Mouse (Mus musculus): ENCODE measurements around the gene Grip1. TPM values are rescaled to one million over a fixed set of nuclear protein-coding genes. Genes with fewer than 3 reads are reported as not detected.
A peak's percentile ranks its signal among the peaks of the same experiment; 100 is the strongest.

Gene Grip1
- polyA plus RNA-seq, 1 experiment from 2014 or later = 3.8 TPM

- Histone ChIP-seq H3K27ac (replicated peaks) (no peak overlapping the region), H3K9me3 (no peaks in the 10 kb centered on the region), H3K36me3 (replicated peaks) (no peaks in the 10 kb centered on the region), H3K27me3 (replicated peaks; ENCODE audit: low read depth, poor library complexity, severe bottlenecking) (no peaks in the 10 kb centered on the region), H3K4me3 (no peak overlapping the region), H3K4me1 (no peaks in the 10 kb centered on the region)
- WGBS = 93% methylated on average over 6 of the region's 6 CpGs
- no peak for DNase-seq (ENCODE audit: low spot score)
Observed at GRCm38 (mm10) chr10:119607501-119607900, 153.9 kb downstream of the Grip1 start.

DNA sequence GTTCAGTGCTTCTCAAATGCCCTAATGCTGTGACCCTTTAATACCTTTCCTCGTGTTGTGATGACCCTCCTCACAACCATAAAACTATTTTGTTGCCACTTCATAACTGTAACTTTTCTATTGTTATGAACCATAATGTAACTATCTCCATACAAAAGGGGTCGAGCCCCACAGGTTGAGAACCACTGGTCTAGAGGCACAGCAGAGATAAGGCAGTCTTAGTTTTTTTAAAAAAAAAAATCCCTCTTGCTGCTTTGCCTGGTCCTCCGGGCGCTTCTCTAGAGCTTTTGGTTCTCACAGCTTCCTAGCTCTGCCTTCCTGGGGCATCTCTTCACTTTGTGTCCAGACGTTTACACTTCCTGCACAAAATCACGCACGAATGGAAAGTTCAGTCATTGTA, 155.4 kb downstream of the Grip1 start:
- no peak overlapping the region for H3K27ac ChIP-seq (replicated peaks)
- DNase-seq (ENCODE audit: low spot score) = no peak
- H3K4me1 ChIP-seq = no peaks in the 10 kb centered on the region
- H3K27me3 ChIP-seq (replicated peaks; ENCODE audit: low read depth, poor library complexity, severe bottlenecking) = no peaks in the 10 kb centered on the region
- no peaks in the 10 kb centered on the region for H3K9me3 ChIP-seq
- no peak overlapping the region for H3K4me3 ChIP-seq
- no peaks in the 10 kb centered on the region for H3K36me3 ChIP-seq (replicated peaks)
- WGBS = 90% methylated on average over 7 of the region's 7 CpGs

DNA sequence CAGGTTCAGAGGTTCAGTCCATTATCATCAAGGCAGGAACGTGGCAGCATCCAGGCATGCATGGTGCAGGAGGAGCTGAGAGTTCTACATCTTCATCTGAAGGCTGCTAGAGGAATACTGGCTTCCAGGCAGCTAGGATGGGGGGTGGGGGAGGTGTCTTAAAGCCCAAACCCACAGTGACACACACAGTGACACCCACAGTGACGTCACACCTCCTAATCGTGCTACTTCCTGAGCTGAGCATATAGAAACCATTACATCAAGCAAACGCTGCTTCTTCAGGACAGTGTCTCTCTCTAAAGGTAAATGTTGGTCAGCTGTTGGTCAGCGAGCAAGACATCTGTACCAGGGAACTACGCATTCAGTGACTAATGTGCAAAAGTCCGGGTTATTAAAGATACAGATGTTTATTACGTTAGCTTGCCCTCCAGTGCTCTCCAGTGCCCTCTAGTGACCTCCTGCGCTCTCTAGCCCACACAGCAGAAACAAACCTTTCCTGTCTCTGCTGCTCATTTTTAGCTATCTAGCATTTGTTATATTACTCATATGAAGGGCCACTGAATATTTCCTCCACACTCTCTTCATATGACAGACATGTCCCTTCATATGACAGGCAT, 156.8 kb downstream of the Grip1 start:
- H3K36me3 ChIP-seq (replicated peaks) = no peaks in the 10 kb centered on the region
- H3K27me3 ChIP-seq (replicated peaks; ENCODE audit: low read depth, poor library complexity, severe bottlenecking) = no peaks in the 10 kb centered on the region
- no peak overlapping the region for H3K27ac ChIP-seq (replicated peaks)
- H3K9me3 ChIP-seq = no peaks in the 10 kb centered on the region
- peak; percentile 22 for DNase-seq (ENCODE audit: low spot score)
- 77% methylated on average over 9 of the region's 9 CpGs for WGBS
- H3K4me3 ChIP-seq = no peak overlapping the region
- H3K4me1 ChIP-seq = peaks cover 9% of the 10 kb centered on the region

- H3K36me3 ChIP-seq (replicated peaks) = no peaks in the 10 kb centered on the region
- 81% methylated on average over 5 of the region's 5 CpGs for WGBS
Observed at GRCm38 (mm10) chr10:119612034-119612433, 158.4 kb downstream of the Grip1 start.

DNA sequence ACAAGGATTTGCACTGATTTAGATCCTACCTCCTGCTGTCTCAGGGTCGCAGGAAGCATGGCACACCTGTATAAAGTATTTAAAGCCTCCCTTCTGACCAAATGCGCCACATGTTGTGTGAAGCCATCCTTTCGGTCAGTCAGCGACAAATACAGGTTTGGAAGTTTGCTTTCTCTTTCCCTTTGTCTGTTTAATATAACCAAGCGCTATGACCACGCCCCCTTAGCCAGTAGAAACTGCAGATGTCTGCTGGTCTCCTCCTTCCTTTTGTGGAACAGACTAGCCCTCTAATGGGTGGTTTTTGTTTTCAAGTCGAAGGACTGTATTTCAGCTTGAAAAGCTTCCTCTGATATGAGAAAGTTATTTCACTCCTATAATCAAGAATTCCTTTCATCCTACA, 161.1 kb downstream of the Grip1 start:
- Histone ChIP-seq H3K36me3 (replicated peaks) (no peaks in the 10 kb centered on the region), H3K4me1 (peaks cover 13% of the 10 kb centered on the region), H3K27me3 (replicated peaks; ENCODE audit: low read depth, poor library complexity, severe bottlenecking) (no peaks in the 10 kb centered on the region), H3K9me3 (no peaks in the 10 kb centered on the region), H3K4me3 (no peak overlapping the region), H3K27ac (replicated peaks) (no peak overlapping the region)
- no peak for DNase-seq (ENCODE audit: low spot score)
- WGBS = 54% methylated on average over 7 of the region's 7 CpGs

More at GRCm38 (mm10) chr10:119612034-119612433, 158.4 kb downstream of the Grip1 start:
- no peak for DNase-seq (ENCODE audit: low spot score)
- no peaks in the 10 kb centered on the region for H3K9me3 ChIP-seq
- H3K4me1 ChIP-seq = peaks cover 13% of the 10 kb centered on the region
- H3K27me3 ChIP-seq (replicated peaks; ENCODE audit: low read depth, poor library complexity, severe bottlenecking) = no peaks in the 10 kb centered on the region
- H3K27ac ChIP-seq (replicated peaks) = no peak overlapping the region
- H3K4me3 ChIP-seq = no peak overlapping the region

- Histone ChIP-seq H3K4me1 (peaks cover 13% of the 10 kb centered on the region), H3K27me3 (replicated peaks; ENCODE audit: low read depth, poor library complexity, severe bottlenecking) (no peaks in the 10 kb centered on the region), H3K9me3 (no peaks in the 10 kb centered on the region), H3K27ac (replicated peaks) (no peak overlapping the region), H3K4me3 (no peak overlapping the region), H3K36me3 (replicated peaks) (no peaks in the 10 kb centered on the region)
- WGBS = 68% methylated on average over 14 of the region's 14 CpGs
- DNase-seq (ENCODE audit: low spot score) = peak; percentile 59
Observed at GRCm38 (mm10) chr10:119615240-119615885, 161.7 kb downstream of the Grip1 start.

GRCm38 (mm10) chr10:119616078-119616477, 162.4 kb downstream of the Grip1 start:
- H3K9me3 ChIP-seq = no peaks in the 10 kb centered on the region
- H3K27ac ChIP-seq (replicated peaks) = no peak overlapping the region
- no peak overlapping the region for H3K4me3 ChIP-seq
- no peaks in the 10 kb centered on the region for H3K27me3 ChIP-seq (replicated peaks; ENCODE audit: low read depth, poor library complexity, severe bottlenecking)
- H3K36me3 ChIP-seq (replicated peaks) = no peaks in the 10 kb centered on the region
- 82% methylated on average over 3 of the region's 3 CpGs for WGBS
- H3K4me1 ChIP-seq = peaks cover 13% of the 10 kb centered on the region
- DNase-seq (ENCODE audit: low spot score) = no peak

GRCm38 (mm10) chr10:119628656-119629055, 175.0 kb downstream of the Grip1 start:
- no peaks in the 10 kb centered on the region for H3K27me3 ChIP-seq (replicated peaks; ENCODE audit: low read depth, poor library complexity, severe bottlenecking)
- DNase-seq (ENCODE audit: low spot score) = no peak
- H3K36me3 ChIP-seq (replicated peaks) = no peaks in the 10 kb centered on the region
- no peak overlapping the region for H3K4me3 ChIP-seq
- H3K4me1 ChIP-seq = no peaks in the 10 kb centered on the region
- no peaks in the 10 kb centered on the region for H3K9me3 ChIP-seq
- H3K27ac ChIP-seq (replicated peaks) = no peak overlapping the region
- 87% methylated on average over 4 of the region's 4 CpGs for WGBS

DNA sequence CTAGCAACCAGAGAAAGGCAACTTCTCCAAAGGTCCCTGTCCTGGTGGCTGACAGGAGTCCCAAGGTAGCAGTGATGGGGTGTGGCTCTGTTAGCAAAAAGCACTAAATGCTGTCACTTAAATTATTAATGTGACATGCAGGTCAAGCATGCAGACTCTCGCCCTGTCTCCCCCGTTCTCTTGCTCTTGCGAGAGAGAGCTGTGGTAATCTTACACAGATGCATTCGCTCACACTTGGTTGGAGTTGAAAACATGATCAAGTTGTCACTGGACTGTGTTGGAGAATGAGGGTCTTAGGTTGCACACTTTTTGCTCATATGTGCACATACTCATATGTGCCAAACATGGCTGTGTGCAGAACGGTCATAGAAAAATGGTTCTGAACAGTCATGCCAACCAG, 176.8 kb downstream of the Grip1 start:
- Histone ChIP-seq H3K27ac (replicated peaks) (no peak overlapping the region), H3K9me3 (no peaks in the 10 kb centered on the region), H3K4me1 (no peaks in the 10 kb centered on the region), H3K4me3 (no peak overlapping the region), H3K27me3 (replicated peaks; ENCODE audit: low read depth, poor library complexity, severe bottlenecking) (no peaks in the 10 kb centered on the region), H3K36me3 (replicated peaks) (no peaks in the 10 kb centered on the region)
- DNase-seq (ENCODE audit: low spot score) = no peak
- 84% methylated on average over 5 of the region's 5 CpGs for WGBS

DNA sequence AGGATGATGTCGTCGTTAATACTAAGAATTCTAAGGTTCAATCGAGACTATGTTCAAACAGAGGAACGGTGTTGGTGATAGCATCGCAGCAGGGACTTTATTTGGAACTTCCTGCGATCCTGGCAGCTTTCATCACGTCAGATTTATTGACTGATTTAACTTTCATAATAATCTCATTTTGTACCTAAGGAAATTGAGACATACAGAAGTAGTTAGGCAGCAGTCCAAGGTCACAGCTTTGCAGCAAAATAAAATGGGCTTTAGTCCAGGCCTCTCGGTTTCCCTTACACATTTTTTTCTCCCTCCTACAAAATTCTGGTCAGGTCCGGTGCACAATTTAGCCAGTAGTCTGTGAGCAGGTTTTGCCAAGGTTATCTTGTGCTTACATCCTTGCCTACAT, 178.3 kb downstream of the Grip1 start:
- Histone ChIP-seq H3K4me3 (no peak overlapping the region), H3K9me3 (no peaks in the 10 kb centered on the region), H3K36me3 (replicated peaks) (no peaks in the 10 kb centered on the region), H3K27me3 (replicated peaks; ENCODE audit: low read depth, poor library complexity, severe bottlenecking) (no peaks in the 10 kb centered on the region), H3K27ac (replicated peaks) (no peak overlapping the region), H3K4me1 (no peaks in the 10 kb centered on the region)
- WGBS = 84% methylated on average over 9 of the region's 9 CpGs
- DNase-seq (ENCODE audit: low spot score) = no peak

DNA sequence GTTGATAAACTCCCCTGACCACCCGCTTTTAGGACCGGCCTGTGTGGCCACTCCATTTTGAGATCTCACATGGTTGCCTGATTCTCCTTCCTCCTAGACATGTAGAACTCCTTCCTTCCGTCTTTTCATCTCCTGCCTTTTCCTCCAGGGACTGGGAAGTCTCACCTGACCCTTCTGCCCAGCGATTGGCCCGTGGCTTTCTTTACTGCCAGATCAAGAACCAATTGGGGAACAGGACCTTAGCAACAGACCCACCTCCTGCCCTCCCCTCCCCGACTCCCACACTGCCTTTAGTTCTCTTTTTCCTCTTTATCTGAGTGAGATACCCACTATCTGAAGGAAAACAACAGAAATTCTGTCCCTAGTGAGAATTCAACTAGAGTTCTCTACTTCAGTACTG, 180.9 kb downstream of the Grip1 start:
- H3K4me1 ChIP-seq = no peaks in the 10 kb centered on the region
- H3K36me3 ChIP-seq (replicated peaks) = no peaks in the 10 kb centered on the region
- no peaks in the 10 kb centered on the region for H3K9me3 ChIP-seq
- H3K27me3 ChIP-seq (replicated peaks; ENCODE audit: low read depth, poor library complexity, severe bottlenecking) = no peaks in the 10 kb centered on the region
- no peak for DNase-seq (ENCODE audit: low spot score)
- WGBS = 73% methylated on average over 6 of the region's 6 CpGs
- no peak overlapping the region for H3K4me3 ChIP-seq
- no peak overlapping the region for H3K27ac ChIP-seq (replicated peaks)

GRCm38 (mm10) chr10:119640534-119640933, 186.9 kb downstream of the Grip1 start:
- H3K36me3 ChIP-seq (replicated peaks) = no peaks in the 10 kb centered on the region
- 78% methylated on average over 10 of the region's 10 CpGs for WGBS
- H3K27ac ChIP-seq (replicated peaks) = no peak overlapping the region
- no peaks in the 10 kb centered on the region for H3K27me3 ChIP-seq (replicated peaks; ENCODE audit: low read depth, poor library complexity, severe bottlenecking)
- peaks cover 28% of the 10 kb centered on the region for H3K4me1 ChIP-seq
- no peak overlapping the region for H3K4me3 ChIP-seq
- no peaks in the 10 kb centered on the region for H3K9me3 ChIP-seq
- DNase-seq (ENCODE audit: low spot score) = no peak

- Histone ChIP-seq H3K27me3 (replicated peaks; ENCODE audit: low read depth, poor library complexity, severe bottlenecking) (no peaks in the 10 kb centered on the region), H3K4me3 (no peak overlapping the region), H3K27ac (replicated peaks) (no peak overlapping the region), H3K36me3 (replicated peaks) (no peaks in the 10 kb centered on the region), H3K4me1 (peaks cover 31% of the 10 kb centered on the region), H3K9me3 (no peaks in the 10 kb centered on the region)
- peak; percentile 23 for DNase-seq (ENCODE audit: low spot score)
- 68% methylated on average over 12 of the region's 12 CpGs for WGBS
Observed at GRCm38 (mm10) chr10:119641011-119641410, 187.4 kb downstream of the Grip1 start.

Measured in embryonic facial prominence, embryonic 10.5 days (tissue).